Mouse (Mus musculus) cerebellum, postnatal 10 days (tissue): ENCODE data around the gene Shc4.

Experiments used
- DNase-seq, 2 experiments: peaks; one replicate each; pipeline ENCODE4 v3.0.0; 2021; ENCODE audit warnings: mixed read lengths in 2 of 2

The Shc4 gene

GRCm38 (mm10) chr2:125724086-125724430, at the start of gene Shc4:
Gene Shc4, minus strand, starts transcription at chr2:125724148.
- peak; percentile 81 to 84 for DNase-seq

- peak; percentile 49 for DNase-seq
These were observed 41.1 kb upstream of the Shc4 start for GRCm38 (mm10) chr2:125765029-125765428.

GRCm38 (mm10) chr2:125764531-125764930, 40.6 kb upstream of the Shc4 start:
- DNase-seq: no peak

- DNase-seq: no peak
These were observed 25.4 kb upstream of the Shc4 start for GRCm38 (mm10) chr2:125749330-125749729.

GRCm38 (mm10) chr2:125739338-125739737, 15.4 kb upstream of the Shc4 start:
- no peak for DNase-seq

GRCm38 (mm10) chr2:125738718-125739117, 14.8 kb upstream of the Shc4 start:
- DNase-seq: no peak

- no peak for DNase-seq
These were observed 12.0 kb upstream of the Shc4 start for GRCm38 (mm10) chr2:125736025-125736343.

GRCm38 (mm10) chr2:125735333-125736024, 11.5 kb upstream of the Shc4 start:
- no peak for DNase-seq

GRCm38 (mm10) chr2:125734741-125735140, 10.8 kb upstream of the Shc4 start:
- DNase-seq: no peak

GRCm38 (mm10) chr2:125731763-125732560, 8.0 kb upstream of the Shc4 start:
- peak; percentile 99 for DNase-seq

GRCm38 (mm10) chr2:125724546-125725114, 682 bp upstream of the Shc4 start:
- peak; percentile 59 to 62 for DNase-seq

GRCm38 (mm10) chr2:125723408-125724085, 401 bp downstream of the Shc4 start:
- DNase-seq: peak; percentile 89 to 90

- DNase-seq: peak in 1 of 2 experiments; percentile 52
These were observed 901 bp downstream of the Shc4 start for GRCm38 (mm10) chr2:125723086-125723407.

- no peak for DNase-seq
These were observed 7.3 kb downstream of the Shc4 start for GRCm38 (mm10) chr2:125716599-125716998.

GRCm38 (mm10) chr2:125706510-125706921, 17.4 kb downstream of the Shc4 start:
- DNase-seq: peak; percentile 35

GRCm38 (mm10) chr2:125704907-125705631, 18.9 kb downstream of the Shc4 start:
- no peak for DNase-seq

GRCm38 (mm10) chr2:125702851-125703250, 21.1 kb downstream of the Shc4 start:
- DNase-seq: no peak

GRCm38 (mm10) chr2:125701606-125702005, 22.3 kb downstream of the Shc4 start:
- no peak for DNase-seq

- DNase-seq: peak; percentile 40 to 43
These were observed 27.7 kb downstream of the Shc4 start for GRCm38 (mm10) chr2:125696219-125696618.

- no peak for DNase-seq
These were observed 29.1 kb downstream of the Shc4 start for GRCm38 (mm10) chr2:125694798-125695197.

- DNase-seq: no peak
These were observed 31.9 kb downstream of the Shc4 start for GRCm38 (mm10) chr2:125692010-125692409.

GRCm38 (mm10) chr2:125685441-125686150, 38.4 kb downstream of the Shc4 start:
- DNase-seq: no peak
